Mouse (Mus musculus) heart, embryonic 12.5 days (tissue): ENCODE measurements around the gene Acbd6. TPM values are rescaled to one million over a fixed set of nuclear protein-coding genes. Genes with fewer than 3 reads are reported as not detected.

Source experiments
- polyA plus RNA-seq: library from polyadenylated mRNA; unstranded; fragments of >200 nt; fragmentation: Nextera tagmentation; extraction: Ambion mirVana; gene quantifications from 2 replicates; pipeline ENCODE4 v1.2.1, GENCODE M21; 2016

Acbd6 gene
- polyA plus RNA-seq, 1 experiment from 2014 or later: 71.7 TPM

Other genes with a start within 250 kb of the Acbd6 start
- gene Xpr1, start 140.7 kb upstream of the Acbd6 start, polyA plus RNA-seq: 13.0 and 13.2 TPM in 2 replicates
- gene Lhx4, start 193.6 kb downstream of the Acbd6 start, polyA plus RNA-seq: not detected in 2 replicates